Mouse (Mus musculus) left cerebral cortex, adult 2 months (tissue): ENCODE results near the gene Acot13. TPM values are rescaled to one million over a fixed set of nuclear protein-coding genes. Genes with fewer than 3 reads are reported as not detected.

Experiments used
- DNase-seq, 2 experiments: peaks; one replicate each; pipeline ENCODE4 v3.0.0; 2021 to 2022; ENCODE audit warnings: low spot score in 2 of 2, mixed read lengths in 1 of 2; ENCODE audit errors: extremely low spot score in 1 of 2
- H3K27ac ChIP-seq: fragments of 200-600 bp; 2 replicates; pipeline ENCODE4 v1.8.1; 2022
- H3K4me3 ChIP-seq: fragments of 200-600 bp; 2 replicates; pipeline ENCODE4 v1.8.1; 2022
- CTCF ChIP-seq: fragments of 200-600 bp; IDR thresholded peaks from 2 replicates; pipeline ENCODE4 v1.8.1; 2022; ENCODE audit warnings: antibody characterized with exemption, mild to moderate bottlenecking, moderate library complexity
- intact Hi-C: fragments of 180-260 bp; cut with DNase I; formaldehyde crosslinking; loops from one replicate; pipeline ENCODE4 v1.15.1; 2025
- long read RNA-seq, 2 experiments: library from polyadenylated mRNA; stranded (forward); transcript quantifications; one replicate each; pipeline ENCODE4 v2.0.0; 2021; ENCODE audit warnings: borderline mapping rate in 2 of 2
- total RNA-seq, 2 experiments: library from RNA; stranded (reverse); gene quantifications; 2 replicates each; pipeline ENCODE4 v1.2.3; 2021

Acot13 gene
- 10 to 100 TPM; 80.0 to 82.9 TPM for total RNA-seq
- long read RNA-seq, experiment 1, transcript Acot13-201 (3 exons, 721 nt), result major isoform, 39 of 54 reads
- long read RNA-seq, experiment 1, partial matches to known transcripts, result 12 of 54 reads
- long read RNA-seq, experiment 1, other reads (novel, unspliced or antisense), result 3 of 54 reads
- long read RNA-seq, experiment 2, transcript Acot13-201 (3 exons, 721 nt), result major isoform, 28 of 39 reads
- long read RNA-seq, experiment 2, partial matches to known transcripts, result 11 of 39 reads
- long read RNA-seq, experiment 2, other reads (novel, unspliced or antisense), result 0 of 39 reads

- peak within 1 kb of the TSS; percentile 90 for H3K27ac ChIP-seq
- TF ChIP-seq CTCF, result no peak; the same call in 1 of the 2 replicates
- intact Hi-C loops, result loop anchor here (1.0 kb wide), 1 partner anchor 31 kb away; no protein-coding TSS in a partner anchor
Measured at GRCm38 (mm10) chr13:24831353-24832130, at the start of gene Acot13, which contains the start of gene Tdp2. Acot13 (minus strand) TSS chr13:24831540. Tdp2 (plus strand) TSS chr13:24831679.

GRCm38 (mm10) chr13:24880704-24881103 lies 49.4 kb upstream of the Acot13 start:
- no peak for DNase-seq
- TF ChIP-seq CTCF, result no peak
- intact Hi-C loops, result no loop called here
- no peak overlapping the region for H3K4me3 ChIP-seq
- no peak overlapping the region for H3K27ac ChIP-seq

More at GRCm38 (mm10) chr13:24831353-24832130, at the start of gene Acot13, which contains the start of gene Tdp2:
- DNase-seq, result peak; percentile 94
- H3K4me3 ChIP-seq, result peak within 1 kb of the TSS; percentile 97

- Histone ChIP-seq H3K4me3 (no peak overlapping the region), H3K27ac (no peak overlapping the region)
- intact Hi-C loops, result no loop called here
- no peak for DNase-seq
- no peak for TF ChIP-seq CTCF
Measured at GRCm38 (mm10) chr13:24880208-24880607, 48.9 kb upstream of the Acot13 start.

GRCm38 (mm10) chr13:24879359-24880040 lies 48.2 kb upstream of the Acot13 start:
- H3K4me3 ChIP-seq, result no peak overlapping the region
- intact Hi-C loops, result no loop called here
- no peak for TF ChIP-seq CTCF
- no peak for DNase-seq
- no peak overlapping the region for H3K27ac ChIP-seq

- no peak for DNase-seq
- intact Hi-C loops, result no loop called here
- TF ChIP-seq CTCF, result no peak
- H3K4me3 ChIP-seq, result no peak overlapping the region
- H3K27ac ChIP-seq, result no peak overlapping the region
Measured at GRCm38 (mm10) chr13:24868233-24868632, 36.9 kb upstream of the Acot13 start.

- intact Hi-C loops, result no loop called here
- Histone ChIP-seq H3K27ac (no peak overlapping the region), H3K4me3 (no peak overlapping the region)
- DNase-seq, result no peak
- TF ChIP-seq CTCF, result no peak
Measured at GRCm38 (mm10) chr13:24867789-24868188, 36.4 kb upstream of the Acot13 start.

GRCm38 (mm10) chr13:24866430-24867402 lies 35.4 kb upstream of the Acot13 start:
- TF ChIP-seq CTCF, result no peak
- Histone ChIP-seq H3K4me3 (no peak overlapping the region), H3K27ac (no peak overlapping the region)
- intact Hi-C loops, result no loop called here
- DNase-seq, result no peak

GRCm38 (mm10) chr13:24862520-24862919 lies 31.2 kb upstream of the Acot13 start:
- intact Hi-C loops, result no loop called here
- peak; percentile 65 for TF ChIP-seq CTCF
- Histone ChIP-seq H3K4me3 (no peak overlapping the region), H3K27ac (no peak overlapping the region)
- DNase-seq, result peak; percentile 31 to 37

- intact Hi-C loops, result no loop called here
- no peak overlapping the region for H3K27ac ChIP-seq
- DNase-seq, result no peak
- no peak for TF ChIP-seq CTCF
- H3K4me3 ChIP-seq, result no peak overlapping the region
Measured at GRCm38 (mm10) chr13:24862021-24862420, 30.7 kb upstream of the Acot13 start.

GRCm38 (mm10) chr13:24861084-24861483 lies 29.7 kb upstream of the Acot13 start:
- Histone ChIP-seq H3K27ac (no peak overlapping the region), H3K4me3 (no peak overlapping the region)
- intact Hi-C loops, result no loop called here
- no peak for TF ChIP-seq CTCF
- DNase-seq, result no peak

GRCm38 (mm10) chr13:24859115-24859514 lies 27.8 kb upstream of the Acot13 start:
- no peak for DNase-seq
- intact Hi-C loops, result loop anchor here (5.0 kb wide), 1 partner anchor 377 kb away; no protein-coding TSS in a partner anchor
- TF ChIP-seq CTCF, result no peak
- no peak overlapping the region for H3K27ac ChIP-seq
- no peak overlapping the region for H3K4me3 ChIP-seq
